Mouse (Mus musculus): ENCODE data around the gene Ptprm. TPM values are rescaled to one million over a fixed set of nuclear protein-coding genes. Genes with fewer than 3 reads are reported as not detected.

The Ptprm gene
- total RNA-seq, 4 experiments from 2014 or later, result 41.9 to 47.3 (median 44.4) TPM

GRCm38 (mm10) chr17:67290662-67291240 lies 63.5 kb downstream of the Ptprm start:
- DNase-seq (ENCODE audit: low spot score in 2 of 2), result no peak

DNA sequence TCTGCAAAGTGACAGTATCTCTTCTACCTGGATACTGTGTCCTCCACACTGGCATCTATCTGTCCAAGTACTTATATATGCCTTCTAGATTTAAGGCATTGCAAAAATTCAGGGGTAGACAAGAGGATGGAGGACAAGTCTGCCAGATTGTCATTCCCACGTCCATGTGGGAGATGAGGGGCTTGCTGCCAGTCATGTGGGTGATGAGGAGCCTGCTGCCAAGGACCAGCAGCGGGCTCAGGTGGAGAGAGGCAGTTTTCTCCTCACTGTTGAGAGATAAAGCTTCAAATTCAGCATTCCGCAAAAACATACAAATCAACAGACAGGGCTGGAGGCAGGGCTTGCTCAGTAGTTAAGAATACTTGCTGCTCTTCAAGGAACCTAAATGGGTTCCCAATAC lies 66.8 kb downstream of the Ptprm start:
- no peak for DNase-seq (ENCODE audit: low spot score in 2 of 2)

DNA sequence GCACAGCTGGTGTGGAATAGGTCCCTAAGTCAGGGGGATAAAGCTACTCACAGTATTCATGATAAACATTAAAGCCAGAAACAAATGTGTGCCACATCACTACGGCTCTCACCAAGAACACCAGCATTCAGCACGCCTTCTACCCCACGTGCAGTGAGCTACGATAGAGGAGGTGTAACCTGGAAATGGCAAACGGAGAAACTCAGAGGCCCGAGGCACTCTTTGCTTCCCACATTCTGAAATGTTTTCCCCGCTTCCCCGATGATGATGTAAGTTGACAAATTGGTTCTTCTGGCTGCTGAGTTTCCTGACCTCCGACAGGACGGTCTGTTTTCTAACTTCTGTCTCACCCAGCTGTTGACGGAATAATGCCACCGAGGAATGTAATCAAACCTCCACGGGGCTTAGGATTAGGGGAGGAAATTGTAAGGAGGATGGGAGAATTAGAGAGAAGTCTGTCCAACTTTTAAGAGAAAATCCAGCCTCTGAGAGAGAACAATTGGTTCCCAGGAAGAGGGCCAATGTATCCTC lies 72.6 kb downstream of the Ptprm start:
- no peak for DNase-seq (ENCODE audit: low spot score in 2 of 2)

GRCm38 (mm10) chr17:67277124-67277910 lies 76.9 kb downstream of the Ptprm start:
- DNase-seq (ENCODE audit: low spot score in 2 of 2), result no peak

GRCm38 (mm10) chr17:67274531-67275094 lies 79.6 kb downstream of the Ptprm start:
- DNase-seq (ENCODE audit: low spot score in 2 of 2), result peak; percentile 22 to 51

GRCm38 (mm10) chr17:67272928-67273327 lies 81.3 kb downstream of the Ptprm start:
- no peak for DNase-seq (ENCODE audit: low spot score in 2 of 2)

GRCm38 (mm10) chr17:67268475-67269080 lies 85.7 kb downstream of the Ptprm start:
- no peak for DNase-seq (ENCODE audit: low spot score in 2 of 2)

DNA sequence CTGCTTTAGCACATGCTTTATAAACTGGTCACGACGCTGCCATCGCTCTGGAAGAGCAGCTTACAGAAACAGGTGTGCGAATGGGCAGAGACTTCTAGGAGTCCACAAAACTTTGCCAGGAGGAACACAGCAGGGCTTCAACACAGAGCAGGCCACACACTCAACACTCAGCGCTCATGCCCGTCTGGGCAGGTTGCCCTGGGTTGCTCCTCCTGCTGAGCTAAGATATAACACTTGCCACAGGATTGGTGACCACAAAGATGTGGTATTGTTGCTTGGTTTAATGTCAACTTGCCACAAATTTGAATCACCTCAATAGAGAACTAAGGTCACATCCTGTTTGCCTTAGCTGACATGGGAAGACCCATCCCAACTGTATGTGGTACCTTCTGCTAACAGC lies 88.0 kb downstream of the Ptprm start:
- DNase-seq (ENCODE audit: low spot score in 2 of 2), result no peak

DNA sequence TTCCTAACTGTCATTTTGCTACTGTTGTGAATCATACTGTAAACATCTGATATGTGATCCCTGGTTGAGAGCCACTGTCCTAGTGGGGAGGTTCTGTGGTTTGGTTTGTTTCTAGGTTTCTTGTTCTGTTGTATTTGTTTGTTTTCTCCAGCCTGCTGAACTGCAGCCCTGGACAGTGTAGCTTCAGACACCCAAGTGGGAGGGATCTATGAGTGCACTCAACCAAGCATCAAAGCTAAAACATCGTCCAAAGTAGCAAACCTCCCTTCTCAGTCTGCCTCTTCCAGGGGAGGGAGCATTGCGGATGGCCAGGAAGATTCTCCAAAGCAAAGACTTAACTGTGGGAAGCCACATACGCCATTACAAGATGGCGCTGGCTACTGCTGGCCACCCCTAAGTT lies 88.7 kb downstream of the Ptprm start:
- DNase-seq (ENCODE audit: low spot score in 2 of 2), result no peak

- DNase-seq (ENCODE audit: low spot score in 2 of 2), result no peak
Measured at GRCm38 (mm10) chr17:67264716-67265115, 89.5 kb downstream of the Ptprm start.

DNA sequence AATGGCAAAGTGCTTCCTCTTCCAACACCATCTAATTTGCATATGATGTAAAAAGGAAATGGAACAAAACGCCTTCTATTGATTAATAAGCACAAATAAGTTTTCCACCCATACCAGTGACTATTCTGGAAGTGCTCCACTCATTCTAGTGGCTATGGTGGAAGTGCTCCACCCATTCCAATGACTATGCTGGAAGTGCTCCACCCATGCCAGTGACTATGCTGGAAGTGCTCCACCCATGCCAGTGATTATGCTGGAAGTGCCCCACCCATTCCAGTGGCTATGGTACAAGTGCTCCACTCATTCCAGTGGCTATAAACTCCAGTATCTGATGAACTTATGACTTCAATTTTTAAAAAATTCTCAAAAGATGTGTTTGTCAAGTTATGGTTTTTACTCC lies 91.2 kb downstream of the Ptprm start:
- no peak for DNase-seq (ENCODE audit: low spot score in 2 of 2)

- DNase-seq (ENCODE audit: low spot score in 2 of 2), result no peak
Measured at GRCm38 (mm10) chr17:67260016-67260415, 94.2 kb downstream of the Ptprm start.

DNA sequence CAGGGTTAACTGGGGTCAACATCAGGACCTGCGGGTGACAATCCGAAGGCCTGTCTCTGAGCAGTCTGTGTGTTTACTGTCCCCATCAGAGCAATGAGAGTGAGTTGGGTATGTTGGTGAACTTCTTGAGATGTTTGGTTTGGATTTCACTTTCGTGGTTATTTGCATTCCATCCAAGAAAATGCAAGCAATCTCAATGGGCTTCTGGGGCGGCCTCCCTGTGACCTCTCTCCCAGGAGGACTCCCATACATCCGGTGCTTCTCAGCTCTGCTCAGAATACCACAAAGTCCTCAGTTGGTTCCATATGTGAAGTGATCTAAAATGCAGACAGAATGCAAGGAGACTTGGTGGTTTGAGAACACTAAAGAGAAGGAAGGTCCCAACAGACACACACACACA lies 96.5 kb downstream of the Ptprm start:
- DNase-seq (ENCODE audit: low spot score in 2 of 2), result no peak

DNA sequence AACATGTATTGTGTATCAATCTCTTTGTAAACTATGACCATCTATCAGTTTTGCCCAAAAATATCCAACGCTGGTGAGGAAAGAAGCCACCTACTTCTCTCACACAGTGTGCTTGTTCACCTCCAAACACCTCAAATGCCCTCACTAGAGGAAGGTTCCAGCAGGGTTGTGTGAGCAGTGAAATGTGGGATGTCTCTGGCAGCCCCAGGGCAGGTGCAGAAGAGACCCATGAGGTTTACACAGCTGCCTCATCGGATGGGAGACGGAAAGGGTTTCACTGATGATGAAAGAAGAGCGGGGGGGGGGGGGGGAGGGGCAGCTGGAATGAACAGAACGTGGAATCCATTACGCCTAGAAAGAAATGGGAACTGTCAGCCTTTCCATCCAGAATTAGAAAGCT lies 98.1 kb downstream of the Ptprm start:
- no peak for DNase-seq (ENCODE audit: low spot score in 2 of 2)

DNA sequence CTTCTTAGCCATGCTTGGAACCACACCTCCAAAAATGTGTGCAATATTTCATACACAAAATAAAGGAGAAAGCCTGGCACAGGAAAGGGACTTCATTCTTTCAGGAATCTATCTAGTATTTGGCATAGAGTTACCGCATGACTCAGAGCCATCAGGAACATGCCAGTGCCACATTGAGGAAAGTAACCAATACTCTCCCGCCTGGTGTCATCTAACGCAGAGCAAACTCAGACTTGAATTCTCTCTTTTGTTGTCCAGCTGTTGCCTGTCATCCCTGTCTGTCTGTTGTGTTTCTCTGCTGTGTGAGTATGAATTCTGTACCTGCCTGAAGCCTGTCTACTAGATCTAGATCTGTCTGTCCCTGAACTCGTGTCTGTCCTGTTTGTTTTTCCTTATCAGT lies 100.8 kb downstream of the Ptprm start:
- DNase-seq (ENCODE audit: low spot score in 2 of 2), result no peak

GRCm38 (mm10) chr17:67252992-67253391 lies 101.3 kb downstream of the Ptprm start:
- DNase-seq (ENCODE audit: low spot score in 2 of 2), result no peak

DNA sequence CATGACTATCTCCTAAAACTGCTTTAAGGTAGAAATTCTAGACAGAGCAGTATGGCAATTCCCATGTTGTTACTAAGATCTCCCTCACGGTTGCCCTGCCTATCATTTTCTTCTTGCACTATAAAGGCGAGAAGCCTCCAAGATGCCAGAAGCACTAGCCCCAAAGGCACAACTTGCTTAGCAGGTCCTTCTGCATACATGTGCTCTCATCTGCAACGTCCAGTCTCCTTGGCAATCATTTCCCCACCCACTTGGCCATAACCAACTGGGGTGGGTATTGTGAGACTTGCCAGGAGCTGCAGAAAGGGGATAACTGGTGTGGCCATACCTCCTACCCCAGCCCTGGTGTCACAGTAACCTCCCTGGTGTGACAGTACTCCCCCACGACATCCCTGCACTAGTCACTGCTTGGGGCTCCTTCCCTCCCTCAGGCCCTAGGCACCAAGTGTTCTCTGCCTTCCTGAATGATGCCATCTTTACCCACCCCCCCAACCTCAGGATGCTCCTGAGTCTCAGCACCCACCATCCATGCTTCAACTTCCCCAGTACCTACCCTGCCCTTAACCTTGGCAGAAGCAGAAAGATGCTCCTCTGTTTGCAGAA lies 108.9 kb downstream of the Ptprm start:
- DNase-seq (ENCODE audit: low spot score in 2 of 2), result no peak

- no peak for DNase-seq (ENCODE audit: low spot score in 2 of 2)
Measured at GRCm38 (mm10) chr17:67242774-67243495, 111.3 kb downstream of the Ptprm start.

DNA sequence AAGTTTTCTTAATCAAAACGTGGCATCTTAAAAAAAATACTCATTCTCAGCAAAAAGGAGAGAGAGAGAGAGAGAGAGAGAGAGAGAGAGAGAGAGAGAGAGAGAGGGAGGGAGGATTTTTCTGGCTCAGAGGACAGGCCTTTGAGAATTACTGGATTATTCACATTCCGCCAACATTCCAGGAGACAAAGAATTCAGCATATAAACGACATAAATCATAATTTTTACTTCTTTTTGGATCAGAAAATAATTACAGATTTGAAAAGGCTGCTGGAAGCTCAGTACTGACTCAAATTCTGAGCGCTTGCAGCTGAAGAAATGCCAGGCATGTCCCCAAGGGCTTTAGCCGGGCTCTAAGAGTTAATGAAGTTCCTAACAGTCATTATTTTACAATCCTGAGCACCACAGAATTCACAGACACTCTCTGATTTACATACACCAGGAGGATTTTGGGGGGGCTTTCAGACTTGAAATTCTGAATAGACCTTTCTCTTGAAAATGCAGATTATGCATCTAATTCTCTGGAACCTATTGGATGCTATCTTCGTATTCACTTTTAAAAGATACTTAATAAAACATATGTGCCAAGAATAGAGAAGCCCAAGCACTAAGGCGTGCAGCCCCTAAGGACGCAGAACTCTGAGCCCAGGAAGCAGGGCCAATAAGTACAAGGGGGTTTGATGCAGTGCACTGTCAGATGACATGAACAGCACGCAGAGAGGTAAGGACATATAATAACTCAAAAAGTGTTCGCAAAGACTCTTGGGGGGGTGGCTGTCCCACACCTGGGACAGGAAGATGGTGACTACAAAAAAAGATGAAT lies 112.1 kb downstream of the Ptprm start:
- DNase-seq (ENCODE audit: low spot score in 2 of 2), result no peak

DNA sequence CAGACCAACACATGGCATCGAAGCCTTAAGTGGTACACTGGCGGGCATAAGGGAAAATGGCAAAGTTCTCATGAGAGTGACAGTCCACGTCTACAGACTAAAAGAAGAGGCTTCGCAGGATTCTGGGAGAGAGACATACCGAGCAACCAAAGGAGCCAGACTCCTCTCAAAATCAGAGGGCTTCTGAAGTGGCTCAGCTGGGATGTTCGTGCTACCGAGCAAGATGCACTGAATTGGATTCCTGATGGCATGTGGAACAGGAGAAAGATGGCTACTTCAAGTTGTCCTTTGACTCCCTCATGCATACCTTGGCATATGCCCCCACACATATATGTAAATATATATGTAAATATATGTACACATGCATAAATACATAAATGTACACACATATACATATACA lies 115.4 kb downstream of the Ptprm start:
- DNase-seq (ENCODE audit: low spot score in 2 of 2), result no peak
